9 mouse cellular contexts compared by ENCODE assay signal in genomic region chr12:108005488-108005800, GRCm38 (mm10). TPM values are rescaled to one million over a fixed set of nuclear protein-coding genes. Genes with fewer than 3 reads are reported as not detected.
DNase-seq lines count a peak whose midpoint lies in the region; ATAC-seq lines count a peak whose summit lies in the region.
"Had no signal": no experiment of that assay in that cellular context is flagged by ENCODE, and none has a peak within 500 bp of the region (broad histone marks: within the 10 kb centered on the region; RNA-seq: fewer than 3 reads in every experiment).

No protein-coding gene starts in this region.

- peaks cover 91% of the 10 kb centered on the region for H3K27me3 ChIP-seq in liver, embryonic 12.5 days (replicated peaks)
- H3K27me3 ChIP-seq in forebrain, embryonic 10.5 days (ENCODE audit: poor library complexity, severe bottlenecking): peaks cover 70% of the 10 kb centered on the region
- peaks cover 9% of the 10 kb centered on the region; the same call in 1 of the 2 replicates for H3K27me3 ChIP-seq in neural tube, embryonic 13.5 days

- no peaks in the 10 kb centered on the region for H3K36me3 ChIP-seq in liver, embryonic 12.5 days
- H3K36me3 ChIP-seq in forebrain, embryonic 10.5 days (replicated peaks): no peaks in the 10 kb centered on the region
- no peaks in the 10 kb centered on the region for H3K36me3 ChIP-seq in neural tube, embryonic 13.5 days

- DNase-seq in liver: no peak
- DNase-seq in forebrain, embryonic 10.5 days (ENCODE audit: extremely low spot score, low spot score): no peak
- peak; percentile 63 for DNase-seq in induced T-regulatory cell, adult 2 months (ENCODE audit: low read depth)
- no peak for DNase-seq in cerebellum, postnatal 36 days
- no peak for DNase-seq in adrenal gland, adult 8-10 months
- no peak for DNase-seq in frontal cortex, postnatal 25 days (ENCODE audit: low spot score in 2 of 2)
- DNase-seq: kidney, adult 18-20 months had no signal

- H3K4me1 ChIP-seq in liver, embryonic 12.5 days: peaks cover 6% of the 10 kb centered on the region
- peaks cover 74% of the 10 kb centered on the region for H3K4me1 ChIP-seq in forebrain, embryonic 10.5 days
- peaks cover 48% of the 10 kb centered on the region for H3K4me1 ChIP-seq in neural tube, embryonic 13.5 days (replicated peaks)

- no peak overlapping the region for H3K27ac ChIP-seq in liver, embryonic 12.5 days
- H3K27ac ChIP-seq in forebrain, embryonic 10.5 days: peak overlapping the region; percentile 98
- H3K27ac ChIP-seq in neural tube, embryonic 13.5 days (replicated peaks): peak overlapping the region; percentile 14

- H3K4me2 ChIP-seq in liver, embryonic 12.5 days: peak overlapping the region; percentile 53
- peak overlapping the region; percentile 87 for H3K4me2 ChIP-seq in neural tube, embryonic 13.5 days

- no peaks in the 10 kb centered on the region for H3K9me3 ChIP-seq in liver, embryonic 12.5 days (replicated peaks)
- no peaks in the 10 kb centered on the region for H3K9me3 ChIP-seq in forebrain, embryonic 10.5 days
- H3K9me3 ChIP-seq in neural tube, embryonic 13.5 days: no peaks in the 10 kb centered on the region

- 7% methylated on average over 14 of the region's 14 CpGs for WGBS in liver, embryonic 12.5 days (ENCODE audit: insufficient replicate concordance)
- 1% methylated on average over 14 of the region's 14 CpGs for WGBS in forebrain, embryonic 10.5 days
- WGBS in neural tube, embryonic 13.5 days: 5% methylated on average over 14 of the region's 14 CpGs

- no peak overlapping the region for H3K9ac ChIP-seq in liver, embryonic 12.5 days
- peak overlapping the region; percentile 60 for H3K9ac ChIP-seq in neural tube, embryonic 13.5 days

- peak overlapping the region; percentile 32; the same call in 1 of the 2 replicates for H3K4me3 ChIP-seq in liver, embryonic 12.5 days
- H3K4me3 ChIP-seq in forebrain, embryonic 10.5 days: peak overlapping the region; percentile 90
- H3K4me3 ChIP-seq in neural tube, embryonic 13.5 days: peak overlapping the region; percentile 95

- no peak for ATAC-seq in liver, embryonic 12.5 days
- no peak for ATAC-seq in neural tube, embryonic 13.5 days (ENCODE audit: low read depth)

RNA-seq across cellular contexts. Expression of gene Bcl11b, which starts 2.0 kb away (rescaled TPM):
- 0.30 and 0.31 TPM in 2 replicates for polyA plus RNA-seq in liver, embryonic 12.5 days (2016; fragmentation: Nextera tagmentation; extraction: Ambion mirVana)
- polyA plus RNA-seq in forebrain, embryonic 10.5 days (2016; fragmentation: Nextera tagmentation; extraction: Ambion mirVana): 3.4 and 5.5 TPM in 2 replicates
- 33.5 and 34.9 TPM in 2 replicates for polyA plus RNA-seq in neural tube, embryonic 13.5 days (2015; fragmentation: Nextera tagmentation; extraction: Ambion mirVana)
- total RNA-seq in adrenal gland, adult 8-10 months (2022): under 1 TPM; 0.17 to 0.80 (median 0.55) TPM

Comparison
In these comparisons a context has a peak if more than half of its experiments do, and no peak if none do; other contexts are left out.
1. H3K4me3 ChIP-seq: peak in every context shown above with its lines; median percentile 95 in neural tube, embryonic 13.5 days; 90 in forebrain, embryonic 10.5 days; 32 in liver, embryonic 12.5 days.